Mouse (Mus musculus): ENCODE measurements around the gene Gfra1.

Gfra1 gene

GRCm38 (mm10) chr19:58393121-58393520 is 62.6 kb downstream of the Gfra1 start:
- DNase-seq (ENCODE audit: low spot score in 2 of 2) = no peak

GRCm38 (mm10) chr19:58391796-58392195 is 63.9 kb downstream of the Gfra1 start:
- no peak for DNase-seq (ENCODE audit: low spot score in 2 of 2)

- DNase-seq (ENCODE audit: low spot score in 2 of 2) = no peak
Observed at GRCm38 (mm10) chr19:58389466-58389865, 66.2 kb downstream of the Gfra1 start.

GRCm38 (mm10) chr19:58388851-58389447 is 66.8 kb downstream of the Gfra1 start:
- no peak for DNase-seq (ENCODE audit: low spot score in 2 of 2)

- DNase-seq (ENCODE audit: low spot score in 2 of 2) = no peak
Observed at GRCm38 (mm10) chr19:58383273-58383672, 72.4 kb downstream of the Gfra1 start.

GRCm38 (mm10) chr19:58382535-58382934 is 73.2 kb downstream of the Gfra1 start:
- DNase-seq (ENCODE audit: low spot score in 2 of 2) = no peak

- no peak for DNase-seq (ENCODE audit: low spot score in 2 of 2)
Observed at GRCm38 (mm10) chr19:58377969-58378368, 77.7 kb downstream of the Gfra1 start.

- no peak for DNase-seq (ENCODE audit: low spot score in 2 of 2)
Observed at GRCm38 (mm10) chr19:58376675-58377102, 79.0 kb downstream of the Gfra1 start.

- DNase-seq (ENCODE audit: low spot score in 2 of 2) = no peak
Observed at GRCm38 (mm10) chr19:58374648-58375047, 81.1 kb downstream of the Gfra1 start.

GRCm38 (mm10) chr19:58374155-58374554 is 81.6 kb downstream of the Gfra1 start:
- peak; percentile 20 to 21 for DNase-seq (ENCODE audit: low spot score in 2 of 2)

- no peak for DNase-seq (ENCODE audit: low spot score in 2 of 2)
Observed at GRCm38 (mm10) chr19:58368513-58368912, 87.2 kb downstream of the Gfra1 start.

GRCm38 (mm10) chr19:58364688-58365087 is 91.0 kb downstream of the Gfra1 start:
- no peak for DNase-seq (ENCODE audit: low spot score in 2 of 2)

GRCm38 (mm10) chr19:58360982-58361381 is 94.7 kb downstream of the Gfra1 start:
- DNase-seq (ENCODE audit: low spot score in 2 of 2) = no peak

GRCm38 (mm10) chr19:58358063-58358462 is 97.6 kb downstream of the Gfra1 start:
- DNase-seq (ENCODE audit: low spot score in 2 of 2) = no peak

- no peak for DNase-seq (ENCODE audit: low spot score in 2 of 2)
Observed at GRCm38 (mm10) chr19:58353953-58354352, 101.8 kb downstream of the Gfra1 start.

- no peak for DNase-seq (ENCODE audit: low spot score in 2 of 2)
Observed at GRCm38 (mm10) chr19:58353260-58353870, 102.3 kb downstream of the Gfra1 start.

- no peak for DNase-seq (ENCODE audit: low spot score in 2 of 2)
Observed at GRCm38 (mm10) chr19:58349890-58350408, 105.8 kb downstream of the Gfra1 start.

GRCm38 (mm10) chr19:58345137-58345536 is 110.6 kb downstream of the Gfra1 start:
- no peak for DNase-seq (ENCODE audit: low spot score in 2 of 2)

GRCm38 (mm10) chr19:58341351-58341750 is 114.4 kb downstream of the Gfra1 start:
- no peak for DNase-seq (ENCODE audit: low spot score in 2 of 2)

- no peak for DNase-seq (ENCODE audit: low spot score in 2 of 2)
Observed at GRCm38 (mm10) chr19:58340221-58340620, 115.5 kb downstream of the Gfra1 start.

- no peak for DNase-seq (ENCODE audit: low spot score in 2 of 2)
Observed at GRCm38 (mm10) chr19:58336802-58337201, 118.9 kb downstream of the Gfra1 start.

- no peak for DNase-seq (ENCODE audit: low spot score in 2 of 2)
Observed at GRCm38 (mm10) chr19:58335585-58336530, 119.9 kb downstream of the Gfra1 start.
